Mouse (Mus musculus): ENCODE measurements around the gene Rasal3.

- no peak for TF ChIP-seq CTCF (IDR thresholded peaks at IDR 0.05; ENCODE audit: low read depth, low read length)
- TF ChIP-seq POLR2A (IDR thresholded peaks at IDR 0.05; ENCODE audit: insufficient read depth, low read length) = no peak
Observed at GRCm38 (mm10) chr17:32431972-32432371, 28.6 kb upstream of the Rasal3 start.
